Mouse (Mus musculus): Measurements from ENCODE around the gene Clybl. TPM values are rescaled to one million over a fixed set of nuclear protein-coding genes. Genes with fewer than 3 reads are reported as not detected.

Clybl gene
- polyA plus RNA-seq, 1 experiment from 2014 or later = 21.0 TPM

- Histone ChIP-seq H3K27me3 (no peaks in the 10 kb centered on the region), H3K9me3 (replicated peaks) (no peaks in the 10 kb centered on the region), H3K9ac (no peak overlapping the region), H3K36me3 (ENCODE audit: poor library complexity, severe bottlenecking) (no peaks in the 10 kb centered on the region), H3K4me2 (no peak overlapping the region), H3K4me1 (no peaks in the 10 kb centered on the region), H3K27ac (no peak overlapping the region), H3K4me3 (no peak overlapping the region)
- WGBS = 74% methylated on average over 9 of the region's 9 CpGs
- no peak for ATAC-seq
These were observed 148.6 kb downstream of the Clybl start for GRCm38 (mm10) chr14:122330136-122330535.

DNA sequence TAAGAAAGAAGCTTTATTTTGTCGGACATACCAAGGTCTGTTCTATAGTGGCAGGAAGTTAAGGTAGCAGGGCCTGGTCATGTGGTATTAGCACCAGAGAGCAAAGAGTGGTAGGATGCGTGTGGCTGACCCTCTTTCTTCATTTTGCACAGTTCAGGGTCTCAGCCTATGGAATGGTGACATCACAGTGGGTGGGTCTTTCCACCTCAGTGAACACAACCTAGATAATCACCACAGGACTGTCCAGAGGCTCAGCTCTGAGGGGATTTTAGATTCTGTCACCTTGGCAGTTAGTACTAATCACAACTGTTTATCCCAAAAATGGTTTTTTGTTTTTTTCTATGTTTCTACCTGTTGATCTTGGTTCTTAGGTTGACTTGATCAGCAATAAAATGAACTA is 149.2 kb downstream of the Clybl start:
- H3K4me1 ChIP-seq = no peaks in the 10 kb centered on the region
- H3K36me3 ChIP-seq (ENCODE audit: poor library complexity, severe bottlenecking) = no peaks in the 10 kb centered on the region
- ATAC-seq = no peak
- H3K9ac ChIP-seq = no peak overlapping the region
- no peak overlapping the region for H3K4me3 ChIP-seq
- no peak overlapping the region for H3K27ac ChIP-seq
- H3K9me3 ChIP-seq (replicated peaks) = no peaks in the 10 kb centered on the region
- H3K27me3 ChIP-seq = no peaks in the 10 kb centered on the region
- 85% methylated on average over 2 of the region's 2 CpGs for WGBS
- H3K4me2 ChIP-seq = no peak overlapping the region

DNA sequence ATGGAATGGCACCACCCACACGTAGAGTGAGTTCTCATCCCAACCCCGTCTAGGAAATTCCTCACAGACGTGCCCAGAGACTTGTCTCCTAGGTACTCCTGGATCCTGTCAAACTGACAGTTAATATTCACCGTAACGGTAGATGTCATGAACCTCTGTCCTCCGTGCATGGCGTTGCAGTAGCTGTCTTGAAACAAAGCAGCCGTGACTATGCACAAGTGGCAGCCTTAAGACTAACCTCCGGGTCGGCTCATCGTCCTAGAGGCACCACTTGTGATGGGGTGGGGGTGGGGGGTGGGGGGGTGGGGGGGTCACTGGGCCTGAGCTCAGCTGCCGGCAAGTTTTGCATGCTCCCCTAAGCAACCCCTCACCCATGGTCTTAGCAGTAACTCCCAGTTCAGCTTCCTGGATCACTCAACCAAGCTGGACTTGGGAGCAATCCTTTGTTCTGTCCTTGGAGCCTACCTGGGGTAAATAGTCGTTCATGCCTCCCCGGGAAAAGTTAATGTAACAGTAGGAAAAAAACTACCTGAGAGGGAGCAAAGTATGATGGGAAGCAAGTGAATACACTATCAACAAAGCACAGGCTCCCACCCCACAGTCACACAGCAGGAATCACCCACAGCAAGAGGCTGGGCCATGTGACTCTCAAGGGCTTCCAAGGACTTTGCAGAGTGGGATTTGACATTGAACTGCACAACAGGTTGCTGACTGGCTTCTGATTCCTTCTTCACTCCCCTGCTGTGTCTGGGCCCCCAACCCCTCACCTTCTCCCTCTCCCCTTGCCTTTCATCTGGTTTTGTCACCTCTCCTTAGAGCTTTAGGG is 150.3 kb downstream of the Clybl start:
- WGBS = 79% methylated on average over 14 of the region's 14 CpGs
- H3K4me1 ChIP-seq = peaks cover 2% of the 10 kb centered on the region; the same call in 1 of the 2 replicates

GRCm38 (mm10) chr14:122336957-122337356 is 155.5 kb downstream of the Clybl start:
- H3K36me3 ChIP-seq (ENCODE audit: poor library complexity, severe bottlenecking) = no peaks in the 10 kb centered on the region
- peaks cover 13% of the 10 kb centered on the region for H3K4me1 ChIP-seq
- no peak overlapping the region for H3K4me3 ChIP-seq
- WGBS = 54% methylated on average over 4 of the region's 4 CpGs
- no peak overlapping the region for H3K4me2 ChIP-seq
- no peaks in the 10 kb centered on the region for H3K9me3 ChIP-seq (replicated peaks)
- H3K27me3 ChIP-seq = no peaks in the 10 kb centered on the region
- H3K27ac ChIP-seq = no peak overlapping the region
- H3K9ac ChIP-seq = no peak overlapping the region
- peak; percentile 79 for ATAC-seq

More for the DNA sequence above, 150.3 kb downstream of the Clybl start:
- Histone ChIP-seq H3K9me3 (replicated peaks) (no peaks in the 10 kb centered on the region), H3K9ac (no peak overlapping the region), H3K36me3 (ENCODE audit: poor library complexity, severe bottlenecking) (no peaks in the 10 kb centered on the region), H3K4me2 (no peak overlapping the region), H3K27ac (no peak overlapping the region), H3K4me3 (no peak overlapping the region), H3K27me3 (no peaks in the 10 kb centered on the region)
- no peak for ATAC-seq

- H3K27me3 ChIP-seq = no peaks in the 10 kb centered on the region
- 64% methylated on average over 4 of the region's 4 CpGs for WGBS
- H3K4me2 ChIP-seq = no peak overlapping the region
- no peak for ATAC-seq
- H3K9me3 ChIP-seq (replicated peaks) = no peaks in the 10 kb centered on the region
- no peaks in the 10 kb centered on the region for H3K36me3 ChIP-seq (ENCODE audit: poor library complexity, severe bottlenecking)
- no peak overlapping the region for H3K9ac ChIP-seq
- no peak overlapping the region for H3K4me3 ChIP-seq
- peaks cover 13% of the 10 kb centered on the region for H3K4me1 ChIP-seq
- no peak overlapping the region for H3K27ac ChIP-seq
These were observed 157.3 kb downstream of the Clybl start for GRCm38 (mm10) chr14:122338784-122339183.

DNA sequence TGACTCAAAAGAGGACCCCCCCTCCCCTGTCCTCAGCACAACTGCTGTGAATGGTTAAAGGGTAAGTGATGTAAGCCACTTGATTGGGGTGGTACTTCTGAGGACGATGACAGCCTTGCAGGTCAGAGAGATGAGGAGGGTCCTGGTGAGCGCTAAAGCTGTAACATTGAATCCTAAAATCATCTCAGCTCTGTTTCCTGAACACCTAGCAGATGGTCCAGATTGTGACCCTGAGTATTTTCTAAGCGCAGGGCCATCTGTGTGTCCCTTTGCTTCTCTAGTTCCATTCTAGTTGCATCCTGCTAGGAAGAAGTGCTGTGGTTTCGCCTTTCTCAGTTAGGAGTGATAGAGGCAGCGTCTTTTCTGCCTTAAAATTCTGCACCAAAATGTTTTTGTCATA is 158.6 kb downstream of the Clybl start:
- no peak overlapping the region for H3K27ac ChIP-seq
- no peak overlapping the region for H3K4me3 ChIP-seq
- H3K4me1 ChIP-seq = peaks cover 26% of the 10 kb centered on the region
- no peak overlapping the region for H3K9ac ChIP-seq
- no peak overlapping the region for H3K4me2 ChIP-seq
- 94% methylated on average over 5 of the region's 5 CpGs for WGBS
- no peaks in the 10 kb centered on the region for H3K27me3 ChIP-seq
- H3K36me3 ChIP-seq (ENCODE audit: poor library complexity, severe bottlenecking) = no peaks in the 10 kb centered on the region
- ATAC-seq = no peak
- no peaks in the 10 kb centered on the region for H3K9me3 ChIP-seq (replicated peaks)

GRCm38 (mm10) chr14:122341591-122342360 is 160.3 kb downstream of the Clybl start:
- Histone ChIP-seq H3K9me3 (replicated peaks) (no peaks in the 10 kb centered on the region), H3K4me2 (no peak overlapping the region), H3K27ac (no peak overlapping the region), H3K36me3 (ENCODE audit: poor library complexity, severe bottlenecking) (no peaks in the 10 kb centered on the region), H3K4me3 (no peak overlapping the region), H3K27me3 (0 out of 2 replicates have a peak, but pooled peaks cover 2% of the 10 kb centered on the region), H3K9ac (no peak overlapping the region), H3K4me1 (peaks cover 28% of the 10 kb centered on the region)
- WGBS = 58% methylated on average over 6 of the region's 6 CpGs
- ATAC-seq = no peak

- Histone ChIP-seq H3K4me2 (peak overlapping the region; percentile 32), H3K27me3 (0 out of 2 replicates have a peak, but pooled peaks cover 2% of the 10 kb centered on the region), H3K9ac (no peak overlapping the region), H3K36me3 (ENCODE audit: poor library complexity, severe bottlenecking) (no peaks in the 10 kb centered on the region), H3K4me3 (no peak overlapping the region), H3K9me3 (replicated peaks) (no peaks in the 10 kb centered on the region), H3K4me1 (peaks cover 24% of the 10 kb centered on the region), H3K27ac (no peak overlapping the region)
- peak; percentile 65; the same call in 1 of the 2 replicates for ATAC-seq
- WGBS = 41% methylated on average over 18 of the region's 18 CpGs
These were observed 163.0 kb downstream of the Clybl start for GRCm38 (mm10) chr14:122344272-122345224.

- H3K27me3 ChIP-seq = 0 out of 2 replicates have a peak, but pooled peaks cover 2% of the 10 kb centered on the region
- no peak overlapping the region for H3K27ac ChIP-seq
- no peaks in the 10 kb centered on the region for H3K36me3 ChIP-seq (ENCODE audit: poor library complexity, severe bottlenecking)
- no peak for ATAC-seq
- WGBS = 84% methylated on average over 7 of the region's 7 CpGs
- no peak overlapping the region for H3K9ac ChIP-seq
- H3K4me1 ChIP-seq = peaks cover 24% of the 10 kb centered on the region
- no peak overlapping the region for H3K4me2 ChIP-seq
- no peak overlapping the region for H3K4me3 ChIP-seq
- no peaks in the 10 kb centered on the region for H3K9me3 ChIP-seq (replicated peaks)
These were observed 166.6 kb downstream of the Clybl start for GRCm38 (mm10) chr14:122348069-122348468.

- H3K9ac ChIP-seq = no peak overlapping the region
- H3K27ac ChIP-seq = no peak overlapping the region
- peaks cover 18% of the 10 kb centered on the region for H3K4me1 ChIP-seq
- H3K4me2 ChIP-seq = no peak overlapping the region
- 80% methylated on average over 5 of the region's 5 CpGs for WGBS
- no peak overlapping the region for H3K4me3 ChIP-seq
- H3K9me3 ChIP-seq (replicated peaks) = no peaks in the 10 kb centered on the region
- ATAC-seq = peak; percentile 56; the same call in 1 of the 2 replicates
- no peaks in the 10 kb centered on the region for H3K36me3 ChIP-seq (ENCODE audit: poor library complexity, severe bottlenecking)
- 0 out of 2 replicates have a peak, but pooled peaks cover 2% of the 10 kb centered on the region for H3K27me3 ChIP-seq
These were observed 167.8 kb downstream of the Clybl start for GRCm38 (mm10) chr14:122349326-122349725.

GRCm38 (mm10) chr14:122349761-122350160 is 168.3 kb downstream of the Clybl start:
- no peaks in the 10 kb centered on the region for H3K9me3 ChIP-seq (replicated peaks)
- 80% methylated on average over 4 of the region's 4 CpGs for WGBS
- 0 out of 2 replicates have a peak, but pooled peaks cover 2% of the 10 kb centered on the region for H3K27me3 ChIP-seq
- no peak overlapping the region for H3K27ac ChIP-seq
- no peaks in the 10 kb centered on the region for H3K36me3 ChIP-seq (ENCODE audit: poor library complexity, severe bottlenecking)
- peaks cover 14% of the 10 kb centered on the region; the same call in 1 of the 2 replicates for H3K4me1 ChIP-seq
- ATAC-seq = no peak; the same call in 1 of the 2 replicates
- H3K9ac ChIP-seq = no peak overlapping the region
- H3K4me3 ChIP-seq = no peak overlapping the region
- no peak overlapping the region for H3K4me2 ChIP-seq
